Mouse (Mus musculus): ENCODE measurements around the gene Aff3. TPM values are rescaled to one million over a fixed set of nuclear protein-coding genes. Genes with fewer than 3 reads are reported as not detected.

Gene Aff3
- polyA plus RNA-seq, 1 experiment from 2014 or later, result 6.9 TPM

Other genes starting within 250 kb of the Aff3 start
- gene Lonrf2, start 171.8 kb upstream of the Aff3 start, polyA plus RNA-seq (2016; fragmentation: Nextera tagmentation; extraction: Ambion mirVana), result 0.59 and 0.60 TPM in 2 replicates
- gene Chst10, start 233.2 kb upstream of the Aff3 start, polyA plus RNA-seq (2016; fragmentation: Nextera tagmentation; extraction: Ambion mirVana), result 4.5 and 6.4 TPM in 2 replicates

Measured in heart, embryonic 10.5 days (tissue).